Mouse (Mus musculus) embryonic facial prominence, embryonic 10.5 days (tissue): ENCODE data around the gene Ptgfrn. TPM values are rescaled to one million over a fixed set of nuclear protein-coding genes. Genes with fewer than 3 reads are reported as not detected.
A peak's percentile ranks its signal among the peaks of the same experiment; 100 is the strongest.

Source experiments
- DNase-seq: peaks from one replicate; pipeline ENCODE4 v3.0.0-alpha.2; 2017; ENCODE audit warnings: low spot score
- H3K27ac ChIP-seq: fragments of 300-500 bp; sonication (generic); replicated peaks from 2 replicates; pipeline ENCODE4 v1.5.1; 2016; ENCODE audit warnings: mild to moderate bottlenecking
- H3K27me3 ChIP-seq: fragments of 300-500 bp; sonication (generic); replicated peaks from 2 replicates; pipeline ENCODE4 v1.6.1; 2016; ENCODE audit warnings: low read depth, mild to moderate bottlenecking; ENCODE audit not compliant: poor library complexity, severe bottlenecking
- H3K36me3 ChIP-seq: fragments of 300-500 bp; sonication (generic); replicated peaks from 2 replicates; pipeline ENCODE4 v1.6.1; 2016; ENCODE audit warnings: mild to moderate bottlenecking, moderate library complexity
- H3K4me1 ChIP-seq: fragments of 300-500 bp; sonication (generic); 2 replicates; pipeline ENCODE4 v1.6.1; 2016
- H3K4me3 ChIP-seq: fragments of 300-500 bp; sonication (generic); 2 replicates; pipeline ENCODE4 v1.5.1; 2016; ENCODE audit warnings: mild to moderate bottlenecking, moderate library complexity
- H3K9me3 ChIP-seq: fragments of 300-500 bp; sonication (generic); 2 replicates; pipeline ENCODE4 v1.6.1; 2016; ENCODE audit warnings: mild to moderate bottlenecking
- WGBS: fragments of 180-500 bp; shearing (Covaris S2); methylation state at CpG from one replicate; pipeline ENCODE4 v1.1.7; 2016; 5-methylcytosine and 5-hydroxymethylcytosine counted together
- polyA plus RNA-seq: library from polyadenylated mRNA; unstranded; fragments of >200 nt; fragmentation: Nextera tagmentation; extraction: Ambion mirVana; gene quantifications from 2 replicates; pipeline ENCODE4 v1.2.1, GENCODE M21; 2016

Ptgfrn gene
- polyA plus RNA-seq, 1 experiment from 2014 or later, result 4.1 TPM

DNA sequence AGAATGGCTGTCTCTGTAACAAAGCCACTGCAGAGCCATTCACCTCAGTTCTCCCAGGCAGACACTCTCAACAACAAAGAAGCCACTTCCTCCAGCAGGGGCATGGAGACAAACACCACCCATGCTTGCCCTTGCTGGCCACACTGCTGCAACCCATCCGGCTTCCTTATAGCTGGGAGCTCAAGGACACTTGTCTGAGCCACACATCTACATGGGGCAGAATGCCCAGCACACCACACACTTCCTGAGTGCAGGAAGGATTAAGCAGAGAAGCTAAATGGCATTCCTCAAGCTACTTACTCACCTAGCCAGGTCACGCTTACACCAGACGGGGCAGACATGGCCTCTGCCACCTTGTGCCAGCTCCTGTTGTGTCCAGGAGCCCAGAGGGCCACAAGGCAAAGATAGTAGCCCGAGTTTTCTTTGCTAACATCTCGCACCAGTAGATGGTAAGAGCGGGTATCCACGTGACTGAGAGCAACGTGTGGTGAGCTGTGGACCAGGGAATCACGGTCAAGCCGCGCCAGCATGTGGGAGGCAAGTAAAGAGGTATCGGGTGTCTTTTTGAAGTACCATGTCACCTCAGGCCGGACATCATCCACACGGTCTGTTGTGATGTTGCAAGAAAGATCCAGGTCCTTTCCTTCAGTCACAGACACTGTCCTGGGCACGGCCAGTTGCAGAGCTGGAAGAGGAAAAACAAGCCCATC is 37.4 kb downstream of the Ptgfrn start:
- 82% methylated on average over 15 of the region's 15 CpGs for WGBS
- H3K27ac ChIP-seq, result peak overlapping the region; percentile 45
- H3K9me3 ChIP-seq, result no peaks in the 10 kb centered on the region
- no peak for DNase-seq
- H3K4me3 ChIP-seq, result no peak overlapping the region
- H3K27me3 ChIP-seq, result no peaks in the 10 kb centered on the region
- peaks cover 70% of the 10 kb centered on the region for H3K4me1 ChIP-seq
- peaks cover 59% of the 10 kb centered on the region for H3K36me3 ChIP-seq

DNA sequence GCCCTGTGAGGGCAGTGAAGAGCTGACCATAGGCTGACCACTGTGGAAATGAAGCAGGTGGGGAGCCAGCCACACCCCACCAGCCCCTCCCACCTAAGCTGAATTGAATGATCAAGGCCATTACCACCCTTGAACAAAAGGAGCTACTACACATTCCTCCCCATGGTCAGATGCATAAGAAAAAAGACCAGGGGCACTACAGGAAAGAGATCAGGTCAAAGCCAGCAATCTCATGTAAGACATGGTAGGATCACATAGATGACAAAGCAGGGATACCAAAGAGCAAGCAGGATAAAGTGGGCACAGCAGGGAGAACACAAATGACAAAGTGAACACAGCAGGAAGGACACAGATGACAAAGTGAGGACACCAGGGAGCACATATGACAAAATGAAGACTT is 38.5 kb downstream of the Ptgfrn start:
- H3K9me3 ChIP-seq, result no peaks in the 10 kb centered on the region
- no peaks in the 10 kb centered on the region for H3K27me3 ChIP-seq
- H3K4me1 ChIP-seq, result peaks cover 71% of the 10 kb centered on the region
- H3K36me3 ChIP-seq, result peaks cover 54% of the 10 kb centered on the region
- no peak overlapping the region for H3K4me3 ChIP-seq
- DNase-seq, result no peak
- 0 out of 2 replicates have a peak overlapping the region, but pooled peaks have one; percentile 65 for H3K27ac ChIP-seq

DNA sequence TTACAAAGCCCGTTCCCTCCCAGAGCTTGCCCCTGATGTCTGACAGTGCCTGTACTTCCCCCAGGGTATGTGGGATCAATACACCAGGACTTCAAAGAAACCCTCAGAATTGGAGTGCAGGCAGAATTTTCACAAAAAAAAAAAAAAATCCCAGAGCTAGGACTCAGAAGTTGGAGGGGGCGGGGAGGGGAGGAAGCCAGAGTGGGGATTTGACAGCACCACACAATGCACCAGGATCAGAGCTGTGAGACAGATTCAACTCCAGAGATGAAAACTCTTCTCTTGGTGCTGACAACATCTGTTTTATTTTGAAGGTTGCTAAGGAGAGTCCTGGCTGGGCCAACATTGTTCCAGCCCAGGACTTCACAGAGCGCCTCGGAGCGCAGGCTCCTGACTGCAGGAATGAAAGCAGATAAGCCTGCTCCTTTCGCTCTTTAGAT is 39.3 kb downstream of the Ptgfrn start:
- H3K27me3 ChIP-seq, result no peaks in the 10 kb centered on the region
- peak; percentile 34 for DNase-seq
- WGBS, result 38% methylated on average over 6 of the region's 6 CpGs
- peaks cover 68% of the 10 kb centered on the region for H3K4me1 ChIP-seq
- peak overlapping the region; percentile 65 for H3K27ac ChIP-seq
- no peak overlapping the region for H3K4me3 ChIP-seq
- H3K36me3 ChIP-seq, result peaks cover 51% of the 10 kb centered on the region
- no peaks in the 10 kb centered on the region for H3K9me3 ChIP-seq

DNA sequence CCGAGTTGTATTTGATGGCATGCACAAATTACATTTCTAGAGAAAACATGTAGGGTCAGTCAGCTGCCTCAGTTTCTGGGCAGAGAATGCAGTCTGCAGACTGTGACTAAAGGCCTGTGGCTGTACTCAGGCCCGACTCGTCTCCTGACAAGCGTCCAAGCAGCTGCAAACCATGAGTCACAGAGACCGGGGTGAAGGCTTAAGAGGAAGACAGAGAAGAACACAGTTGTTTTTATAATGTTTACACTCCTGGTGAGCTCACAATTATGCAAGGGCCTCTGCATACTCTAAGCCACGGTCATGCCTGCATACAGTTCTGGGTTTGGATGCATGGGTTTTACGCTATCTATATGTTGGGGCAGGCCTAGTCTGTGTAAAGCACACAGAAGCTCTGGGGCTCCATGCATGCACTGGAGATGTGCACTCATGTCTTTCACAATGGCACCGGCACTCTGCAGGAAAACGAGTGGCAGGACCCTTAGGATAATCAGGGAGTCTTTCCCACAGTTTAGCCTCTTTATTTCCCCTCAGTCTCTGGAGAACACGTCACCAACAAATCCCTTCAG is 39.8 kb downstream of the Ptgfrn start:
- DNase-seq, result peak; percentile 17
- Histone ChIP-seq H3K27ac (peak overlapping the region; percentile 48; the same call in 1 of the 2 replicates), H3K9me3 (no peaks in the 10 kb centered on the region), H3K27me3 (no peaks in the 10 kb centered on the region), H3K4me3 (no peak overlapping the region), H3K36me3 (peaks cover 51% of the 10 kb centered on the region), H3K4me1 (peaks cover 66% of the 10 kb centered on the region)
- 58% methylated on average over 10 of the region's 10 CpGs for WGBS

DNA sequence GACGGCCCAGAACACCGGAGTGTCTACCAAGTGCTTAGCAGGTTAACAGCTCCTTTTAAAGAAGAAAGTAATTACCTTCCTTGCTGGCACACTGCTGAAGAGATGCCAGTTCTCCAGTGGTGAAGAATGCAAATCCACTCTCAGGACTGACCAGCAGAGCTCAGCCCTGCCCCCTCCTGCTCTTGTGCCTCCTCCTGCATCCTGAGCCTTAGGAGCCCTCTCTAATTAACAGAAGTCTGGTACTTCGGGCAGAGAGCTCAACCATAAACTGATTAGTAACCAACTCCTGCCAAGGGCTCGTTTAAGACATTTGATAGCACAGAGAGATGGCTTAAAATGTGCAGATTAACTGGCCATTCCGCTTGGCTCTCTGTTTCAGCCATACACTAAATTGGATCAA is 41.4 kb downstream of the Ptgfrn start:
- Histone ChIP-seq H3K36me3 (peaks cover 56% of the 10 kb centered on the region), H3K9me3 (no peaks in the 10 kb centered on the region), H3K4me3 (no peak overlapping the region), H3K27ac (0 out of 2 replicates have a peak overlapping the region, but pooled peaks have one; percentile 31), H3K4me1 (peaks cover 60% of the 10 kb centered on the region), H3K27me3 (no peaks in the 10 kb centered on the region)
- DNase-seq, result no peak
- 44% methylated on average over 5 of the region's 5 CpGs for WGBS

DNA sequence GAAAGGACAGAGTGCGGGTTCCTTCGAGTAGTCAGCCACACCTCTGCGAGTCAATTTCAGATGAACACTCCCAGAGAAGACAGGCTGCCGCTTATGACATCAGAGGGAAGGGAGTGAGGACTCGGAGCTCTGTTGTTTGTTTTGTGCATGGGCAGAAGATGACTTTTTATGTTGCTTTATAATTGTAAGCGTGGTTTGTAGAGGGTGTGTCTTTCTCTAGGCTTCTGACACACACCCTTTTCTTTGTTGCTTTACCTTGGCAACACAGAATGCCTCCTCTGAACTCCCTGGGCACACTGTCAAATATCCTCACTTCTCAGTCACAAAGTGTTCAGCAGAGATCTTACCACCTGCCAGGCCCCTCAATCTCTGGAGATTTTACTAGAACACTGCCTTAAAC is 43.9 kb downstream of the Ptgfrn start:
- Histone ChIP-seq H3K27ac (no peak overlapping the region), H3K4me1 (peaks cover 36% of the 10 kb centered on the region), H3K27me3 (no peaks in the 10 kb centered on the region), H3K4me3 (no peak overlapping the region), H3K36me3 (peaks cover 51% of the 10 kb centered on the region), H3K9me3 (no peaks in the 10 kb centered on the region)
- WGBS, result 92% methylated on average over 6 of the region's 6 CpGs
- DNase-seq, result no peak

DNA sequence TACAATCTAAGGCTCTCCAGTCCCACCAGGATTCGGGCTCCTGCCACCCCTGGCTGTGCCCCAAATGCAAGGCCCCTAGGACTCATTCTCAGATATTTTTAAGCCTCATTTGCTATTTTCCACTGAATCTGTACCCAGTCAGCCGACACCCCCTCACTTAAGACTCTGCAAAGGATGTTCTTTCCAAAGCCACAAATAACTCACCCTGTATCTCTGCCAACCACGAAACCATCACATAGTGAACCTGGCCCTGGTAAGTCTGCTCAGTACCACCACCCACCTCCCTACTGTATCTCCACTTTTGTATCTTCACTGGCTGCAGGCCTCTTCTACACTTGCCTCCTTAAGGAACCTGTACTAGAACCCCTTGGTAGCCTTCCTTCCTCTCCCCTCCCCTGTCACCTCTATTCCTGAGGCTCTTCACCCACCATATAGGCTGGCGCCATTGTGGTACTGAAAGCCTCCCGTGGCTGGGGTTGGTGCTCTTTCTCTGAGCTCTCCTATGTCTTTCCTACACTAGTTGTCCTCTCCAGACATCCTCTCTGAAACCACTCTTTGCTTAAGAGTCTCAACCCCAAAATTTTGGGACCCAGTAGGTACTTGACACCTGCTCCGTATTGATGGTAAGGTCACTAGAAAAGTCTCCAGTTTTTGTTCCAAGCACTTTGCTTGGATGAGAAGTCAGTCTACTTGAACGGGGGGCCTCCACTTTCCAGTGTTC is 48.1 kb downstream of the Ptgfrn start:
- 93% methylated on average over 7 of the region's 7 CpGs for WGBS
- Histone ChIP-seq H3K9me3 (no peaks in the 10 kb centered on the region), H3K27ac (no peak overlapping the region), H3K4me3 (no peak overlapping the region), H3K36me3 (peaks cover 81% of the 10 kb centered on the region), H3K4me1 (no peaks in the 10 kb centered on the region), H3K27me3 (no peaks in the 10 kb centered on the region)
- no peak for DNase-seq

DNA sequence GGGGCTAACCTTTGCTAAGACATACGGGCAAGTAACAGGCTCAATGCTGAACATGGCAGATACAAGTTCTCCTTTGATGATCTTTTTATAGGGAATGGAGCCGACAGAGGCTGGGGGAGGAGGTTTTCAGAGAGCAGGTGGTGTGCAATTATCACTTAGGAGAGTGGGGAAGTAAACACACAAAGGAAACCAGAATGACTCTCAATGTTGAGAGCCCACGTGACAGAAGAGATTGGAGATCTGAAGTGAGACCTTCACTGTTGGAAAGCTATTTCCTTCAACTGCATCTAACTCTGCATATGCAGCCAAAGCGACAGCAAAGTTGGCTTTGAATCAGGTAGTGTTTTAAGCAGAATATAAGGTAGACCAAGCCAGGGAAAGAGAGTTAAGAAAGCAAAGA is 50.9 kb downstream of the Ptgfrn start:
- H3K27ac ChIP-seq, result no peak overlapping the region
- no peak overlapping the region for H3K4me3 ChIP-seq
- H3K27me3 ChIP-seq, result no peaks in the 10 kb centered on the region
- no peaks in the 10 kb centered on the region for H3K4me1 ChIP-seq
- DNase-seq, result no peak
- H3K36me3 ChIP-seq, result peaks cover 86% of the 10 kb centered on the region
- 88% methylated on average over 4 of the region's 4 CpGs for WGBS
- H3K9me3 ChIP-seq, result no peaks in the 10 kb centered on the region

DNA sequence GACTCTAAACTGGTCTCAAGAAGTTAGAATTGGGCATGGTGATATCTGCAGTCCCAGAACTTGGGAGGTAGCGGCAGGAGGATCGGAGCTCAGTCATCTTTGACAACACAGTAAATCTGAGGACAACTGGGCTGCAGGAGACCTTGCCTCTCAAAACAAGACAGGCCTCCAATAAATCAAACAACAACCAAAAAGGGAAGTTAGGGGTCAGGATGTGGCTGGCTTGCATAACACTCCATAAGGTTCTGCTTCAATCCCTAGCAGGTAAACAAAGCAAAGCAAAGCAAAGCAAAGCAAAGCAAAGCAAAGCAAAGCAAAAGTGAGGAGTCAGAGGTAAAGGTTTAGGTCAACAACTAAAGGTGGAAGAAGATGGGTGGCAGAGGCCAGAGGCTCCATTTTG is 51.9 kb downstream of the Ptgfrn start:
- H3K4me3 ChIP-seq, result no peak overlapping the region
- no peaks in the 10 kb centered on the region for H3K4me1 ChIP-seq
- H3K36me3 ChIP-seq, result peaks cover 79% of the 10 kb centered on the region
- H3K27me3 ChIP-seq, result no peaks in the 10 kb centered on the region
- 95% methylated on average over 2 of the region's 2 CpGs for WGBS
- H3K27ac ChIP-seq, result no peak overlapping the region
- DNase-seq, result no peak
- H3K9me3 ChIP-seq, result no peaks in the 10 kb centered on the region

DNA sequence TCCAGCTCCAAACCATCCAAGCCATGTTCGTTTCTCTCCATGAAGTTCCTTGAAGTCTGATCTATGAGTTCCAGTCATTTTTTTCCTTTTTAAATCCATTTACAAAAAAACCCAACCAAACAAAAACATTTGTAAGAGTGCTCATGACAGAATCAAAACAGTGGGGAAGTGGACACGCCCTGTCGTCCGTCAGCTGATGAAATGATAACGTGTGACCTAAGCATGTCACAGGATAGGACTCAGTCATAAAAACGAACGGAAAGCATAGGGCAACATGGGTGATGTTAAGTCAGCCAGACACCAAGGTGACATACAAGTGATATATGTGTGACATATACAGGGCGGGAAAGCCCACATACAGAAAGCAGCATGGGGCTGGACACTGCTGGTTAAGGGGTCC is 54.9 kb downstream of the Ptgfrn start:
- Histone ChIP-seq H3K36me3 (peaks cover 72% of the 10 kb centered on the region), H3K4me1 (no peaks in the 10 kb centered on the region), H3K27me3 (no peaks in the 10 kb centered on the region), H3K9me3 (no peaks in the 10 kb centered on the region), H3K27ac (no peak overlapping the region), H3K4me3 (no peak overlapping the region)
- DNase-seq, result no peak
- 86% methylated on average over 8 of the region's 8 CpGs for WGBS

DNA sequence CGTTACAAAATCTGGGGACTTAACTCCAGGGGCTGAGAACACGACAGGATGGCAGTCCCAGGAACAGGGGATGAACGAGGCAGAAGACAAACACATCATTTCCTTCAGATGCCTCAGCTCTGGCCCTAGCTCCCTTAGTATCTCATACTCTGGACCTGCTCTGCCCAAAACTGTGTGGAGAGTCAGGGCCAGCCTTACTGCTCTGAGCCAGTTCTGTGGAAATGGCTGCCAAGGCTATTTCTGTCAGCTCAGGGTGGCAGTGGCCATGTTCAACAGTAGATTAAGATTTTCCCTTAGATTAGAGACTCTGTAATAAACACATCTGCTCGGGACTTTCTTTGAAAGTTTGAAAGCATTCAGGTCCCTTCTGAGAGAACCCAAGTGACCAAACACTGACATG is 58.5 kb downstream of the Ptgfrn start:
- 76% methylated on average over 4 of the region's 4 CpGs for WGBS

DNA sequence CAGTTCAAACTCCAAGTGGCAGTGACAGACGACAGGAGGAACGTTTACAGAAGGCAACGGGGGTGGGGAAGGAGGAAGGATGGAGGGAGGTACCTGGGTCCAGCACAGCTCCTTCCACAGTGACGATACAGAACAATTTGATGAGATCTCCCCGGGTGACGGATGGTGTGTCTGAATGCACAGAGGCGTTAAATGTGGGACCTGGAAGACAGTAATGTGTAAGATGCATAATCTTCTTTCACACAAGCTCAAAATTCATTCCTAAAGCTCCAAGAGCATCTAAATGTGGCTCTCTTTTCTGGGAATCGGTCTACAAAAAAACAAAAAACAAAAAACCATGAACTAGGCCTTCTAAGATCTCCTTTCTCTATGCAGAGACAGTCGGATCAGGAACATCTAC is 60.1 kb downstream of the Ptgfrn start:
- Histone ChIP-seq H3K27me3 (no peaks in the 10 kb centered on the region), H3K9me3 (no peaks in the 10 kb centered on the region), H3K4me1 (peaks cover 2% of the 10 kb centered on the region; the same call in 1 of the 2 replicates), H3K36me3 (peaks cover 66% of the 10 kb centered on the region), H3K4me3 (no peak overlapping the region), H3K27ac (no peak overlapping the region)
- 84% methylated on average over 9 of the region's 9 CpGs for WGBS
- DNase-seq, result no peak

More for the DNA sequence above, 58.5 kb downstream of the Ptgfrn start:
- no peak overlapping the region for H3K27ac ChIP-seq
- no peak overlapping the region for H3K4me3 ChIP-seq
- H3K4me1 ChIP-seq, result peaks cover 2% of the 10 kb centered on the region; the same call in 1 of the 2 replicates
- peaks cover 72% of the 10 kb centered on the region for H3K36me3 ChIP-seq
- DNase-seq, result no peak
- H3K9me3 ChIP-seq, result no peaks in the 10 kb centered on the region
- no peaks in the 10 kb centered on the region for H3K27me3 ChIP-seq

DNA sequence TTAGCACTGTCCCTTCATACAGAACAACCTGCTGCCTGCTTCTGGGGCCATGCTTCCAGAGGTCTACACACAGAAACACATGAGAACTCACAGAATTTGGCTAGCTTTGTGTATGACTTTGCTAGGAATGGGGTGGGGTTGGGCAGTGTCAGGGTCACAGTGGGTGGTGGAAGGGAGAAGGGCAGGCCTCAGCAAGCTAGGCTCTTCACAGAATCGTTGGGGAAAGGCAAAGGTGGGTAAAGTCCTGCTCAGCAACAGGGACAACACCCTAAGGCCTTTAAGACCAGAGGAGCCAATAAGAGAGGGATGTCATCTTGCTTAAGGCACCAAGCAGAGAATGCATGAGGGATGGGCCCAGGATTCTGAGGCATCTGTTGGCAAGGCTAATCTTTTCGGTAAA is 61.3 kb downstream of the Ptgfrn start:
- Histone ChIP-seq H3K4me1 (peaks cover 2% of the 10 kb centered on the region; the same call in 1 of the 2 replicates), H3K27ac (no peak overlapping the region), H3K36me3 (peaks cover 66% of the 10 kb centered on the region), H3K9me3 (no peaks in the 10 kb centered on the region), H3K4me3 (no peak overlapping the region), H3K27me3 (no peaks in the 10 kb centered on the region)
- 79% methylated on average over 2 of the region's 2 CpGs for WGBS
- no peak for DNase-seq
